Mouse (Mus musculus) lung, postnatal 0 days (tissue): ENCODE measurements around the gene Ccdc85c. TPM values are rescaled to one million over a fixed set of nuclear protein-coding genes. Genes with fewer than 3 reads are reported as not detected.

Experiments used
- ATAC-seq: fragments of 200-750 bp; cut with Nextera tagmentation; 2 replicates; pipeline ENCODE4 v1.8.0; 2017; ENCODE audit warnings: moderate library complexity
- DNase-seq: peaks from one replicate; pipeline ENCODE4 v3.0.0-alpha.2; 2016; ENCODE audit warnings: low spot score
- H3K27ac ChIP-seq: fragments of 300-500 bp; sonication (generic); 2 replicates; pipeline ENCODE4 v1.5.1; 2014; ENCODE audit warnings: antibody characterized with exemption, mild to moderate bottlenecking, low read length, mixed read lengths
- H3K27me3 ChIP-seq: fragments of 300-500 bp; sonication (generic); replicated peaks from 2 replicates; pipeline ENCODE4 v1.6.1; 2014; ENCODE audit warnings: low read length, mixed read lengths; ENCODE audit not compliant: insufficient read depth
- H3K36me3 ChIP-seq: fragments of 300-500 bp; sonication (generic); 2 replicates; pipeline ENCODE4 v1.6.1; 2014; ENCODE audit warnings: low read length, mixed read lengths; ENCODE audit not compliant: insufficient read depth
- H3K4me1 ChIP-seq: fragments of 300-500 bp; sonication (generic); 2 replicates; pipeline ENCODE4 v1.6.1; 2014; ENCODE audit warnings: antibody characterized with exemption, low read depth, low read length, mixed read lengths; ENCODE audit not compliant: insufficient read depth
- H3K4me2 ChIP-seq: fragments of 300-500 bp; sonication (generic); replicated peaks from 2 replicates; pipeline ENCODE4 v1.6.1; 2014; ENCODE audit warnings: low read depth, mild to moderate bottlenecking, low read length, moderate library complexity, mixed read lengths
- H3K4me3 ChIP-seq: fragments of 300-500 bp; sonication (generic); 2 replicates; pipeline ENCODE4 v1.5.1; 2014; ENCODE audit warnings: low read depth, low read length
- H3K9ac ChIP-seq: fragments of 300-500 bp; sonication (generic); replicated peaks from 2 replicates; pipeline ENCODE4 v1.6.1; 2014; ENCODE audit warnings: low read depth, mild to moderate bottlenecking
- H3K9me3 ChIP-seq: fragments of 300-500 bp; sonication (generic); 2 replicates; pipeline ENCODE4 v1.6.1; 2016; ENCODE audit warnings: low read length, mixed read lengths
- CTCF ChIP-seq: IDR thresholded peaks from 2 replicates; pipeline ENCODE4 v1.5.1; 2016; ENCODE audit warnings: antibody characterized with exemption, mild to moderate bottlenecking
- EP300 ChIP-seq: IDR thresholded peaks from 2 replicates; pipeline ENCODE4 v1.6.1; 2016; ENCODE audit warnings: antibody characterized with exemption, mild to moderate bottlenecking, control low read depth
- WGBS: fragments of 180-500 bp; shearing (Covaris S2); extraction: QIAGEN DNeasy Blood & Tissue Kit; methylation state at CpG from one replicate; pipeline ENCODE4 v1.1.7; 2014; 5-methylcytosine and 5-hydroxymethylcytosine counted together
- polyA plus RNA-seq: library from polyadenylated mRNA; unstranded; fragments of >200 nt; fragmentation: Nextera tagmentation; extraction: Ambion mirVana; gene quantifications from 2 replicates; pipeline ENCODE4 v1.2.1, GENCODE M21; 2015

Ccdc85c gene
- polyA plus RNA-seq, 1 experiment from 2014 or later = 4.5 TPM

DNA sequence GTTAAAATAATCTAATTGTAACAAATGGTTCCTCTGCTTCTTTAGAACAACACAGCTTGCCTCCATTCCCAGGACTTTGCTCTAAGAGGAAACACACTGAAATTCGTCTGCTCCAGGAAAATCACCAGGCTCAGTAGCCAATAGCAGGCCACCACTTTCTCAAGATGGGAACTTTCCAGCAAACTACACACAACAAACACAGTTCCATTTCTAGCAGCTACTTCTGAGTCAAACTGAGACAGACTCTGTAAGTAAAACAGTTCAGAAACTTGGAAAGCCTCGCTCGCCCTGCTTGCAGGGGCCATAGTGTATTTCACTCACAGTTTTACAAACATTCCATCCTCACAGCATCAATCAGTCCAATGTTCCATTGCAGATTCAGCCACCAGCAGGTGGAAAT lies 98.9 kb downstream of the Ccdc85c start:
- TF ChIP-seq EP300 (no peak), CTCF (no peak)
- Histone ChIP-seq H3K4me2 (no peak overlapping the region), H3K36me3 (no peaks in the 10 kb centered on the region), H3K4me3 (no peak overlapping the region), H3K9me3 (no peaks in the 10 kb centered on the region), H3K27me3 (no peaks in the 10 kb centered on the region), H3K4me1 (peaks cover 21% of the 10 kb centered on the region; the same call in 1 of the 2 replicates), H3K27ac (peak overlapping the region; percentile 32; the same call in 1 of the 2 replicates), H3K9ac (no peak overlapping the region)
- ATAC-seq (no peak), DNase-seq (no peak)
- 64% methylated on average over 3 of the region's 3 CpGs for WGBS

DNA sequence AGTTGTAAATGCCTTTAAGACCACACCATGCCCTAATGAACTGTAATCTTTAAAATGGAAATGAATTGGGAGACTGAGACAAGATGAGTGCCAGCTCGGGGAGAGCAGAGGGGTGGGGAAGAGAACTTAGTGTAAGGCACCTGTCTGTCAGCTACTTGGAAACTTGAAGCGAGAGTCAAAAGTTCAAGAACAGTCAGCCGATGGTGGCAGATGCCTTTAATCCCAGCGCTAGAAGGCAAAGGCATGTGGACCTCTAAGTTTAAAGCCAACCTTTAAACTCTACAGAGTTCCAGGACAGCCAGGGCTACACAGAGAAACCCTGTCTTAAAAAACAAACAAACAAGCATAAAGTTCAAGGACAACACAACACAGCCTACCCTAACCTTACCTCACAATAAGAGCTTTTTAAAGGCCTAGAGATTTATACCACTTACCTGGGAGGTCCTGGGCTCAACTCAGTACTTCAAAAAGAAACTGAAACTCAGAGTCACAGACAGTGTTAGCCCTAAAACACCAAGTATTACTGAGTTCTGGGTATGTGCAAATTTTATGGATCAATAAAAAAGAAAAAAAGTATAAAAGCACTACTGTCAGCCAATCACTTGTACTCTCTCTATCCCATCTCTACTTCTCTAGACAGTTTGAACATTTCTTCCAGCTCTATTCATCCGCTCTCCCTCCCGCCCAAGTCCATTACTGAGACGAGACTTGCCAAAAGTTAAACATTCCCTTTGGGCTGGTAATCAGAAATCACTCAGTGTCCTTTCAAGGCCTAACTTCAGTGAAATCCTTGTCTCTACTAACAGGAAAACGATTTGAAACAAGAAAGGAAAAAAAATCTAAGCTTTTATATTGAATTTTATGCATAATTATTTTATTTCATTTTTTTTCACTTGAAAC lies 100.4 kb downstream of the Ccdc85c start:
- no peak for TF ChIP-seq CTCF
- TF ChIP-seq EP300 = no peak
- ATAC-seq (no peak), DNase-seq (no peak)
- H3K9ac ChIP-seq = no peak overlapping the region
- peaks cover 21% of the 10 kb centered on the region; the same call in 1 of the 2 replicates for H3K4me1 ChIP-seq
- H3K4me2 ChIP-seq = no peak overlapping the region
- H3K27me3 ChIP-seq = no peaks in the 10 kb centered on the region
- 60% methylated on average over 8 of the region's 8 CpGs for WGBS
- no peak overlapping the region for H3K4me3 ChIP-seq
- no peak overlapping the region for H3K27ac ChIP-seq
- H3K9me3 ChIP-seq = no peaks in the 10 kb centered on the region
- no peaks in the 10 kb centered on the region for H3K36me3 ChIP-seq

DNA sequence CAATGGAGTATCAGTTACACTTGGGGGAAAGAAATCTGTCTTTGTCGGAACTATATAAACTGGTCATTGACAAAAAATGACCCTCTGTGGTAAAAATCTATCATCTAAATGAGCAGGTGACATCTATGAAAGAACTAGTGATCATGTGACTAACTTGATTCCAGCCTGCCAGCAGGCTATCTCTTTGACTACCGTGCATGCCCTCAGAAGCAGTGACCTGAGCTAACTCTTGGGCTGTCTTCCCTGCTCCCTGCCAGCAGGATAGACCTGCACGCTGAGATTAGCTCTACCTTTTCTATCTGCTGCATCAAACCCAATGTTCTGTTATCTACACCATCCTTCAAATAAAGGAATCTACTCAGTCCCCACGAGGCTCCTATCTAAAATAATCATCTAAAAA lies 102.6 kb downstream of the Ccdc85c start:
- Histone ChIP-seq H3K9me3 (no peaks in the 10 kb centered on the region), H3K36me3 (no peaks in the 10 kb centered on the region), H3K9ac (no peak overlapping the region), H3K27me3 (no peaks in the 10 kb centered on the region), H3K4me2 (no peak overlapping the region), H3K4me3 (no peak overlapping the region), H3K27ac (no peak overlapping the region), H3K4me1 (peaks cover 17% of the 10 kb centered on the region; the same call in 1 of the 2 replicates)
- WGBS = 52% methylated on average over 4 of the region's 4 CpGs
- TF ChIP-seq EP300 (no peak), CTCF (no peak)
- DNase-seq = no peak
- ATAC-seq = no peak

DNA sequence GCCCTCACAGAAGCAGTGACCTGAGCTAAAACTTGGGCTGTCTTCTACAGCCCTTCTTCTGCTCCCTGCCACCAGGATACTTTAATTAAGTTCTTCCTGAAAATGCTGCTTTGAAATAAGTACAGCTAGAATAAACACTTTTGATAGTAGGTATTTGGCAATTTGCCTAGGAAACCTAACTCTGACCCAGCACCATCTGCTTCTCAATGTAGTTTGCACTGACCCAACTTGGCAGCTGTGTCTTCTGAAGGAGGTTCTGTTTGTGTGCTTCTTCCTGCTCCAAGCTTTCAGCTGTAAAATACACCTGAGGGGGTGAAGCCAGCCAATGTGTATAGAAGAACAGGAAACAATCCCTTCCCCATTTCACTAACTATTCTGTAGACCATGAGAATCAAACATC lies 103.9 kb downstream of the Ccdc85c start:
- no peak overlapping the region for H3K4me3 ChIP-seq
- DNase-seq (peak; percentile 35), ATAC-seq (peak; percentile 38; the same call in 1 of the 2 replicates)
- peaks cover 6% of the 10 kb centered on the region; the same call in 1 of the 2 replicates for H3K4me1 ChIP-seq
- H3K4me2 ChIP-seq = no peak overlapping the region
- H3K27ac ChIP-seq = no peak overlapping the region
- H3K27me3 ChIP-seq = no peaks in the 10 kb centered on the region
- no peaks in the 10 kb centered on the region for H3K36me3 ChIP-seq
- H3K9ac ChIP-seq = no peak overlapping the region
- TF ChIP-seq EP300 (no peak), CTCF (no peak)
- H3K9me3 ChIP-seq = no peaks in the 10 kb centered on the region

DNA sequence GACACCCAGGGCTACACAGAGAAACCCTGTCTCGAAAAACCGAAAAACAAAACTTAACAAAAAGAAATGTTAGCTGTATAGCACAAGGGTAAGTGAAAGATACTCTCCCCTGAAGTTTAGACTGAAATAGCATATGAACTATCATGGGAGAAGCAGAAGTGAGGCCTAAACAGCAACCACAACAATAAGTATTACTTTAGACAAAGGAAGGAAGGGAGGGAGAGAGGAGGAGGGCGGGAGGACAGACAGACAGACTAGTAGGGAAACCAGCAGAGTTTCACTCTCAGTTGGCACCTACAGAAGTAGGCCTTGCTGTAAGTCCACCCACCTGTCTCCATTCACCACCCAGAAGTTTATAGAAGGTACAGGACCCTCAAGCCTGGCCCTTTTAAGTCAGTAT lies 104.8 kb downstream of the Ccdc85c start:
- Histone ChIP-seq H3K4me1 (peaks cover 4% of the 10 kb centered on the region; the same call in 1 of the 2 replicates), H3K9ac (no peak overlapping the region), H3K9me3 (no peaks in the 10 kb centered on the region), H3K27ac (no peak overlapping the region), H3K4me3 (no peak overlapping the region), H3K36me3 (no peaks in the 10 kb centered on the region), H3K27me3 (no peaks in the 10 kb centered on the region), H3K4me2 (no peak overlapping the region)
- TF ChIP-seq EP300 = no peak
- no peak for TF ChIP-seq CTCF
- WGBS = 87% methylated on average over 3 of the region's 3 CpGs
- ATAC-seq (no peak), DNase-seq (no peak)

DNA sequence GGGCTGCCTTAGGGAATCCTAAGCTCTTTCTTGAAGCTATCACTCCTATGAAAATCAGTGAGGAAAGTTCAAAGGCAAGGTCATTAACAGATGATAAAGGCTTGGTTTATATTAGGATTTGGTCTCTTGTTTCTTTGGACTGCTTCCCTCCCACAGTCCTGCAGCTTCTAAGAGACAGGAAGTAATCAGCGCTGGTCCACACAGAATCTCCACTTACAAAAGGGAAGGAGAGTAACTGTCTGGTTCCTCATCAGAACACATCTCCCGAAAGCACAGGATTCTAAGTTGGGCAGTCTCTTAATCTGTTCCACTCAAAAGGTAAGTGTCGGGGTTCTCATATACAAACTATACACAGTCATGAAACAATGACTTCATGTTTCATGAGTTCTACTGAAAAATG lies 106.3 kb downstream of the Ccdc85c start:
- Histone ChIP-seq H3K27me3 (no peaks in the 10 kb centered on the region), H3K9ac (no peak overlapping the region), H3K27ac (no peak overlapping the region), H3K4me2 (no peak overlapping the region), H3K4me3 (no peak overlapping the region), H3K36me3 (no peaks in the 10 kb centered on the region), H3K4me1 (peaks cover 4% of the 10 kb centered on the region; the same call in 1 of the 2 replicates), H3K9me3 (no peaks in the 10 kb centered on the region)
- ATAC-seq = no peak
- 45% methylated on average over 3 of the region's 3 CpGs for WGBS
- no peak for TF ChIP-seq CTCF
- no peak for TF ChIP-seq EP300
- DNase-seq = no peak
